Mouse (Mus musculus): ENCODE data around the gene Plaur. TPM values are rescaled to one million over a fixed set of nuclear protein-coding genes. Genes with fewer than 3 reads are reported as not detected.

Gene Plaur
- total RNA-seq (2021), result 1 to 10 TPM; 1.0 to 1.1 TPM
- long read RNA-seq, experiment 1, partial matches to known transcripts, result 0 of 1 reads
- long read RNA-seq, experiment 1, other reads (novel, unspliced or antisense), result 1 of 1 reads
- long read RNA-seq, experiment 2, partial matches to known transcripts, result 0 of 2 reads
- long read RNA-seq, experiment 2, other reads (novel, unspliced or antisense), result 0 of 2 reads

GRCm38 (mm10) chr7:24462388-24463319, at the start of gene Plaur:
Gene Plaur, plus strand, starts transcription at chr7:24462484.
- intact Hi-C loops (cut with DNase I), result no loop called here
- DNase-seq (ENCODE audit: extremely low spot score in 1 of 2, low spot score in 2 of 2), result no peak
- no peak for TF ChIP-seq CTCF (IDR thresholded peaks at IDR 0.05)
- Histone ChIP-seq H3K4me3 (0 out of 2 replicates have a peak within 1 kb of the TSS, but pooled peaks have one; percentile 11), H3K27ac (no peak within 1 kb of the TSS)

- Histone ChIP-seq H3K27ac (no peak overlapping the region), H3K4me3 (no peak overlapping the region)
- intact Hi-C loops (cut with DNase I), result no loop called here
- TF ChIP-seq CTCF (IDR thresholded peaks at IDR 0.05), result no peak
- DNase-seq (ENCODE audit: extremely low spot score in 1 of 2, low spot score in 2 of 2), result no peak
These were observed 48.7 kb upstream of the Plaur start for GRCm38 (mm10) chr7:24413630-24414029.

- no peak overlapping the region for H3K4me3 ChIP-seq
- no peak for DNase-seq (ENCODE audit: extremely low spot score in 1 of 2, low spot score in 2 of 2)
- intact Hi-C loops (cut with DNase I), result no loop called here
- H3K27ac ChIP-seq, result no peak overlapping the region
- TF ChIP-seq CTCF (IDR thresholded peaks at IDR 0.05), result no peak
These were observed 47.0 kb upstream of the Plaur start for GRCm38 (mm10) chr7:24415261-24415660.

- Histone ChIP-seq H3K27ac (no peak overlapping the region), H3K4me3 (no peak overlapping the region)
- TF ChIP-seq CTCF (IDR thresholded peaks at IDR 0.05), result no peak
- DNase-seq (ENCODE audit: extremely low spot score in 1 of 2, low spot score in 2 of 2), result no peak
- intact Hi-C loops (cut with DNase I), result no loop called here
These were observed 42.7 kb upstream of the Plaur start for GRCm38 (mm10) chr7:24419579-24419978.

GRCm38 (mm10) chr7:24421648-24422047, 40.6 kb upstream of the Plaur start:
- TF ChIP-seq CTCF (IDR thresholded peaks at IDR 0.05), result no peak; the same call in none of the 2 replicates
- Histone ChIP-seq H3K27ac (no peak overlapping the region), H3K4me3 (no peak overlapping the region)
- intact Hi-C loops (cut with DNase I), result no loop called here
- no peak for DNase-seq (ENCODE audit: extremely low spot score in 1 of 2, low spot score in 2 of 2)

- Histone ChIP-seq H3K4me3 (no peak overlapping the region), H3K27ac (no peak overlapping the region)
- no peak for DNase-seq (ENCODE audit: extremely low spot score in 1 of 2, low spot score in 2 of 2)
- intact Hi-C loops (cut with DNase I), result no loop called here
- TF ChIP-seq CTCF (IDR thresholded peaks at IDR 0.05), result no peak
These were observed 40.0 kb upstream of the Plaur start for GRCm38 (mm10) chr7:24422251-24422650.

GRCm38 (mm10) chr7:24423107-24423763, 39.0 kb upstream of the Plaur start:
- Histone ChIP-seq H3K27ac (no peak overlapping the region), H3K4me3 (no peak overlapping the region)
- no peak for TF ChIP-seq CTCF (IDR thresholded peaks at IDR 0.05)
- intact Hi-C loops (cut with DNase I), result no loop called here
- no peak for DNase-seq (ENCODE audit: extremely low spot score in 1 of 2, low spot score in 2 of 2)

GRCm38 (mm10) chr7:24423956-24424732, 38.1 kb upstream of the Plaur start:
- no peak for TF ChIP-seq CTCF (IDR thresholded peaks at IDR 0.05)
- Histone ChIP-seq H3K27ac (no peak overlapping the region), H3K4me3 (no peak overlapping the region)
- intact Hi-C loops (cut with DNase I), result no loop called here
- DNase-seq (ENCODE audit: extremely low spot score in 1 of 2, low spot score in 2 of 2), result no peak

GRCm38 (mm10) chr7:24425919-24426318, 36.4 kb upstream of the Plaur start:
- Histone ChIP-seq H3K4me3 (no peak overlapping the region), H3K27ac (no peak overlapping the region)
- intact Hi-C loops (cut with DNase I), result no loop called here
- no peak for DNase-seq (ENCODE audit: extremely low spot score in 1 of 2, low spot score in 2 of 2)
- no peak for TF ChIP-seq CTCF (IDR thresholded peaks at IDR 0.05)

GRCm38 (mm10) chr7:24427168-24427567, 35.1 kb upstream of the Plaur start:
- Histone ChIP-seq H3K27ac (no peak overlapping the region), H3K4me3 (no peak overlapping the region)
- no peak for TF ChIP-seq CTCF (IDR thresholded peaks at IDR 0.05)
- no peak for DNase-seq (ENCODE audit: extremely low spot score in 1 of 2, low spot score in 2 of 2)
- intact Hi-C loops (cut with DNase I), result no loop called here

GRCm38 (mm10) chr7:24428725-24429124, 33.6 kb upstream of the Plaur start:
- no peak for TF ChIP-seq CTCF (IDR thresholded peaks at IDR 0.05)
- peak overlapping the region; percentile 32 for H3K27ac ChIP-seq
- no peak for DNase-seq (ENCODE audit: extremely low spot score in 1 of 2, low spot score in 2 of 2)
- intact Hi-C loops (cut with DNase I), result no loop called here
- H3K4me3 ChIP-seq, result no peak overlapping the region
